Mouse (Mus musculus) limb, embryonic 14.5 days (tissue): ENCODE measurements around the gene Lrp2. TPM values are rescaled to one million over a fixed set of nuclear protein-coding genes. Genes with fewer than 3 reads are reported as not detected.

ENCODE experiments used
- ATAC-seq: fragments of 200-750 bp; cut with Nextera tagmentation; 2 replicates; pipeline ENCODE4 v1.8.0; 2017; ENCODE audit warnings: low read depth, moderate number of reproducible peaks, moderate TSS enrichment; ENCODE audit not compliant: low FRiP score
- DNase-seq: peaks from one replicate; pipeline ENCODE4 v3.0.0-alpha.2; 2015; ENCODE audit warnings: low spot score
- H3K27ac ChIP-seq: fragments of 300-500 bp; sonication (generic); replicated peaks from 2 replicates; pipeline ENCODE4 v1.5.1; 2014; ENCODE audit warnings: low read depth, mild to moderate bottlenecking, low read length, moderate library complexity, mixed read lengths
- H3K27me3 ChIP-seq: fragments of 300-500 bp; sonication (generic); 2 replicates; pipeline ENCODE4 v1.6.1; 2014; ENCODE audit warnings: low read length, mixed read lengths; ENCODE audit not compliant: control insufficient read depth, insufficient read depth
- H3K36me3 ChIP-seq: fragments of 300-500 bp; sonication (generic); 2 replicates; pipeline ENCODE4 v1.6.1; 2014; ENCODE audit warnings: mild to moderate bottlenecking, low read length, moderate library complexity, mixed read lengths; ENCODE audit not compliant: control insufficient read depth, insufficient read depth
- H3K4me1 ChIP-seq: fragments of 300-500 bp; sonication (generic); 2 replicates; pipeline ENCODE4 v1.6.1; 2014; ENCODE audit warnings: antibody characterized with exemption, low read length, mixed read lengths; ENCODE audit not compliant: control insufficient read depth, insufficient read depth
- H3K4me2 ChIP-seq: fragments of 300-500 bp; sonication (generic); replicated peaks from 2 replicates; pipeline ENCODE4 v1.6.1; 2014; ENCODE audit warnings: low read depth, mild to moderate bottlenecking, low read length, moderate library complexity; ENCODE audit not compliant: severe bottlenecking
- H3K4me3 ChIP-seq: fragments of 300-500 bp; sonication (generic); replicated peaks from 2 replicates; pipeline ENCODE4 v1.5.1; 2014; ENCODE audit warnings: low read length
- H3K9ac ChIP-seq: fragments of 300-500 bp; sonication (generic); 2 replicates; pipeline ENCODE4 v1.6.1; 2014; ENCODE audit warnings: mild to moderate bottlenecking, low read depth, low read length, moderate library complexity; ENCODE audit not compliant: severe bottlenecking
- H3K9me3 ChIP-seq: fragments of 300-500 bp; sonication (generic); 2 replicates; pipeline ENCODE4 v1.6.1; 2016; ENCODE audit warnings: low read length; ENCODE audit not compliant: control insufficient read depth
- POLR2A ChIP-seq: fragments of 200-500 bp; IDR thresholded peaks from 2 replicates; pipeline ENCODE4 v1.8.0; 2012; ENCODE audit warnings: inconsistent platforms, mild to moderate bottlenecking, moderate library complexity, borderline replicate concordance; ENCODE audit not compliant: insufficient read depth, insufficient read length; ENCODE audit errors: extremely low read depth
- WGBS: fragments of 180-500 bp; shearing (Covaris S2); extraction: QIAGEN DNeasy Blood & Tissue Kit; methylation state at CpG from one replicate; pipeline ENCODE4 v1.1.7; 2014; 5-methylcytosine and 5-hydroxymethylcytosine counted together
- polyA plus RNA-seq, 2 experiments: library from polyadenylated mRNA; depleted of rRNA in 1 of 2; stranded (reverse) in 1 of 2; unstranded in 1 of 2; fragments of >200 nt; fragmentation: Nextera tagmentation in 1 of 2; extraction: Ambion mirVana in 1 of 2; gene quantifications; 2 replicates each; pipeline versions ENCODE4 v1.2.1 to v1.2.3; 2012 to 2014

Gene Lrp2
- polyA plus RNA-seq, 2 experiments = 0.01 to 0.09 TPM

DNA sequence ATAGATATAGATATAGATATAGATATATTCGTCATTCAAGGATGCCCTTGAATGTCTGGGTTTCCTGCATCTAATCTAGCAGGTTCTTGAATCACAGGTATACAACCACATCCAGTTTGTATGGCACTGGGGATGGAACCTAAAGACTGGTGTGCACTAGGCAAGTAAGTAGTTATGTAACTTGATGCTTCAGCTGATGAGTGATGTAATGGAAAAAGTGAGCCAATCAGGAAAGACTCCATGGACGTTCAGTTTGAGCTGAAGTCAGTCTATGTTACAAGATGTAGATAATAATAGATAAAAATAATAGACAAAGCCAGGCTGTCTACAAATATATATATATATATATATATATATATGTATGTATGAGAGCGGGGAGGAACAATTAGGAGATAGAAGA, 11.6 kb downstream of the Lrp2 start:
- Histone ChIP-seq H3K36me3 (no peaks in the 10 kb centered on the region), H3K9ac (no peak overlapping the region), H3K4me1 (no peaks in the 10 kb centered on the region), H3K27me3 (no peaks in the 10 kb centered on the region), H3K27ac (no peak overlapping the region), H3K9me3 (no peaks in the 10 kb centered on the region), H3K4me3 (no peak overlapping the region), H3K4me2 (no peak overlapping the region)
- no peak for ATAC-seq
- TF ChIP-seq POLR2A = no peak
- DNase-seq = no peak
- WGBS = 63% methylated on average over 3 of the region's 3 CpGs

DNA sequence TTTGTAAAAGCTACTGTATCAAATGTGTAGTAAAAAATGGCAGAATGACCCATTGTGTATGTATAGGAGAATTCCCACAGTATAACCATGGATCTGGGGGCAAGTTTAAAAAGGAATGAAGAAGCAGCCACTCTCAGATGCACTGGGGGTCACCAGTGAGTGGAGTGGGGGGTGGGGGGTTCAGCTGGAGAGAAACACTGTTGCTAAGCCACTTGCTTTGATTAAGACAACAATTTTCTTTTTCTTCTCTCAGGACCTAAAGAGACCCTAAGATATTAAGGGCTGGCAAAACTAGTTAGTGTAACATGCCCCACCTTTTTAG, 12.2 kb downstream of the Lrp2 start:
- Histone ChIP-seq H3K27me3 (no peaks in the 10 kb centered on the region), H3K4me2 (no peak overlapping the region), H3K4me3 (no peak overlapping the region), H3K4me1 (no peaks in the 10 kb centered on the region), H3K9me3 (no peaks in the 10 kb centered on the region), H3K9ac (no peak overlapping the region), H3K27ac (no peak overlapping the region), H3K36me3 (no peaks in the 10 kb centered on the region)
- TF ChIP-seq POLR2A = no peak
- ATAC-seq (no peak), DNase-seq (no peak)

DNA sequence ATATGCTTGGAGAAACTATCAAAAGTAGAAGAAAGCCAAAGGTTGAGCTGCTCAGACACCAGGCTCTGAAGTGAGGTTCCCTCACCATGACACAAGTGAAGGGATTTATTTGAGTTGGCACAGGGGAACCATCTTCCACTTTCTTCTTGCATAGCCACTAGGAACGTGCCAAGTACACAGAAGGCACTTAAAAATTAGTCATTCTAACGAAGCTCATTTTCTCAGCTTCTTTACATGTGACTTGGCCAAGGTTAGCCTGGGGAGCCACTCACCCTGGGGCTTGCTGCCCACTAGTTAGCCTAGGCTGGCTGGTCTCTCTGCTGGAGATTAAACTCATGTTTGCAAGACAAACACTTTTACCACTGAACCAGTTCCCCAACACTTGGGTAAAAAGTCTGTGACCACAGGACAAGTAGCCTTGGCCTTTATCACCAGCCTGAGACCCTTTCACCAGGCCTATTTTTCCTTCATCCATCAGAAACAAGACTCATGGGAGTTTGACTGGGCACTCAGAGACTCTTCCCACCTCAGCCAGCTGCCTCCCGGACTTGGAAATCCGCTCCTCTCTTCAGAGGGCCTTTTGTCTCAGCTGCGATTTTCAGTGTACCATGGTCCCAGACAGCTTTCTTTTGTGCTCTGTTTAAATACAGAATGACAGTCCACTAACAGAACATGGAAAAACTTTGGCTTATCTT, 12.7 kb downstream of the Lrp2 start:
- Histone ChIP-seq H3K4me2 (no peak overlapping the region), H3K27ac (no peak overlapping the region), H3K9me3 (no peaks in the 10 kb centered on the region), H3K9ac (no peak overlapping the region), H3K4me3 (no peak overlapping the region), H3K27me3 (no peaks in the 10 kb centered on the region), H3K4me1 (no peaks in the 10 kb centered on the region), H3K36me3 (no peaks in the 10 kb centered on the region)
- WGBS = 76% methylated on average over 5 of the region's 5 CpGs
- DNase-seq (no peak), ATAC-seq (no peak)
- no peak for TF ChIP-seq POLR2A

DNA sequence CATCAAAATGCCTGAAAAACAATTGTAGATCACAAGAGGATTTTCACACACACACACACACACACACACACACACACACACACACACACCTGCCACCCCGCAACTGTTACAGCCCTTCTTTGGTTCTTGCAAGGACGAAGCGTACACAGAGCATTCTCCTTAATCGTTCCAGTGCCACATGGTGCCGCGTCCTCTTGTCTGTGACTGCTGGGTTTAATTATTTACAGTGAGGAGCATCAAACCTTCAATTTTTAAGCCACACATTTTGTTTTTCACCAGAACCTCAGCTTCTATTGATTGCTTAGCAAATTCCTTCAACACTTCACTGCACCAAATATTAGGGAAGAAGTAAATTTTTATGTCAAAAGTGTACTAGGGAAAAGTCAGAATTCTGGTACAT, 15.3 kb downstream of the Lrp2 start:
- Histone ChIP-seq H3K36me3 (no peaks in the 10 kb centered on the region), H3K4me1 (no peaks in the 10 kb centered on the region), H3K9ac (no peak overlapping the region), H3K9me3 (no peaks in the 10 kb centered on the region), H3K4me3 (no peak overlapping the region), H3K4me2 (no peak overlapping the region), H3K27me3 (no peaks in the 10 kb centered on the region), H3K27ac (no peak overlapping the region)
- WGBS = 63% methylated on average over 6 of the region's 6 CpGs
- ATAC-seq (no peak), DNase-seq (no peak)
- no peak for TF ChIP-seq POLR2A

DNA sequence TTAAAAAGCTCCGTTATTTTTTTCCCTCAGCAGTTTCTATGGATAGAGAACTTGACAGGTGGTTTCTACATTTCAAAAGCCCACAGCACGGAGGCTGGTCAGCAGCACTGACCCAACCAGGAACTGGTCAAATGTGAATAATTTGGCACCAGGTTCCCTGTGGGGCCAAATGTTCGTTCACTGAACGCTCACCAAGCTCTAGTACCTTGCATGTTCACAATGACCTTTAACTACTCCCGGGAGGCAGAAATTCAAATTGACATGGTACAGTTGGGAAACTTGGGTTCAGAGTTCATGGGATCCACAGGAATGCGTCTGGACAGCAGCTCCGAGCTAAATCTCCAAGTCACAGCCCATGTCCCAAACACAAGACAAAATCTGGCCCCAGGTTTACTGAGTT, 19.6 kb downstream of the Lrp2 start:
- no peaks in the 10 kb centered on the region for H3K27me3 ChIP-seq

DNA sequence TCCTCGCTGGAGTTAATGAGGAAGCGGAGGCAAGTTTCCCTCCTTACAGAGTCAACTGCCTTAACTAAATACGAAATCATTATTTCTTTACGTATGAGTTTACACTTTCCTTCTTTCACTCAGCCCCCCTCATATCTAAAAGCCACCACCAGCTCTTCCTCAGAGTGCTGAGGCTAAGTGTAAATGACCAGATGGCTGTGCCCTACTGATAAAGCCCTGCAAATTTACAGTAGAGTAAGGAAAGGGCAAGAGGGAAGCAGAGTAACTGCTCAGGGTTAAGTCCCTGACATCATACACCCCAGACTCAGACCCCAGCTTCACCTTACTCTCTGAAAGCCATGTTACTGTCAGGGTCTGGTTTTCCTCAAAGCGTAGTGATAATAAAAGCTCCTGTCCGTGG, 22.4 kb downstream of the Lrp2 start:
- ATAC-seq (no peak), DNase-seq (no peak)
- no peak overlapping the region for H3K9ac ChIP-seq
- WGBS = 59% methylated on average over 6 of the region's 6 CpGs
- H3K27ac ChIP-seq = no peak overlapping the region
- no peak overlapping the region for H3K4me2 ChIP-seq
- H3K9me3 ChIP-seq = no peaks in the 10 kb centered on the region
- no peaks in the 10 kb centered on the region for H3K27me3 ChIP-seq
- no peak for TF ChIP-seq POLR2A
- no peak overlapping the region for H3K4me3 ChIP-seq
- no peaks in the 10 kb centered on the region for H3K4me1 ChIP-seq
- H3K36me3 ChIP-seq = no peaks in the 10 kb centered on the region

More for the DNA sequence above, 19.6 kb downstream of the Lrp2 start:
- 78% methylated on average over 7 of the region's 7 CpGs for WGBS
- Histone ChIP-seq H3K4me3 (no peak overlapping the region), H3K4me2 (no peak overlapping the region), H3K27ac (no peak overlapping the region), H3K9me3 (no peaks in the 10 kb centered on the region), H3K9ac (no peak overlapping the region), H3K36me3 (no peaks in the 10 kb centered on the region), H3K4me1 (no peaks in the 10 kb centered on the region)
- DNase-seq = no peak
- ATAC-seq = no peak
- no peak for TF ChIP-seq POLR2A
